Mouse (Mus musculus): ENCODE data around the gene Grm3.

DNA sequence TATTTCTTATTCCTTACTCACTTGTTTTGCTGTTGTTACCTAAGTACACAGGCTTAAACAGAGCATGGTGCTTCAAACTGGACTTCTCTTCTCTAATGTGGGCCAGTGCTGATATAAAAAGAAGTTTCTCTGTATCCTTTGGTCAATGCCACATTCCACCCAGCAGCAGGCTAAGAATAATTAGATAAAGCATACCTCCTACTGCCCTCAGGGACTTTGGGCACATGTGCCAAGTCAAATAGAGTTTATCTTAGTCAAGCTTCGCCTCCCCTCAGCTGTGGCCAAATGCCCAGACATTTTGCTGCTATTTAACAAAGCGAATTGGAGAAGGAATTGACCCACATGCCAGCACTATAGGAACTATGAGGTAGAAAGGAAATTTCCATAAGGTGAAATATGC lies 97.8 kb downstream of the Grm3 start:
- TF ChIP-seq POLR2A (IDR thresholded peaks at IDR 0.05; ENCODE audit: insufficient read depth, low read length) (no peak), CTCF (IDR thresholded peaks at IDR 0.05; ENCODE audit: low read depth, low read length) (no peak), EP300 (IDR thresholded peaks at IDR 0.05; ENCODE audit: insufficient read depth, low read depth, low read length) (no peak)
